Mouse (Mus musculus): ENCODE measurements around the gene Rnf39. TPM values are rescaled to one million over a fixed set of nuclear protein-coding genes. Genes with fewer than 3 reads are reported as not detected.

Gene Rnf39
- polyA plus RNA-seq, 1 experiment = 0.07 TPM

GRCm38 (mm10) chr17:36950981-36951947 is 8.5 kb downstream of the Rnf39 start, which contains the start of gene Ppp1r11:
TSS of gene Ppp1r11 (minus strand) at chr17:36951741.
- peak within 1 kb of the TSS; percentile 79 for H3K4me2 ChIP-seq (ENCODE audit: low read depth)
- no peaks in the 10 kb centered on the region for H3K27me3 ChIP-seq (ENCODE audit: control insufficient read depth, insufficient read depth, insufficient read length)
- H3K4me3 ChIP-seq = peak within 1 kb of the TSS; percentile 59
- peaks cover 10% of the 10 kb centered on the region for H3K36me3 ChIP-seq (ENCODE audit: control insufficient read depth, insufficient read depth)
- H3ac ChIP-seq (ENCODE audit: control insufficient read depth, insufficient read length) = no peak within 1 kb of the TSS
- TF ChIP-seq USF1 (IDR thresholded peaks at IDR 0.05; ENCODE audit: low read depth) = no peak
- no peak for TF ChIP-seq CEBPB (IDR thresholded peaks at IDR 0.05; ENCODE audit: insufficient read depth, poor library complexity, severe bottlenecking)
- TF ChIP-seq TCF3 (IDR thresholded peaks at IDR 0.05; ENCODE audit: insufficient read length, low read depth) = no peak
- no peak for TF ChIP-seq REST (IDR thresholded peaks at IDR 0.05; ENCODE audit: insufficient read depth, insufficient read length)
- peak in 1 of 3 experiments; percentile 29 for TF ChIP-seq MYOG (IDR thresholded peaks at IDR 0.05; ENCODE audit: control insufficient read depth in 1 of 3, insufficient read depth in 1 of 3, insufficient read length in 2 of 3, low read depth in 2 of 3)
- peak; percentile 48 for TF ChIP-seq POLR2AphosphoS2 (IDR thresholded peaks at IDR 0.05; ENCODE audit: insufficient read length, low read depth)
- peak in 1 of 3 experiments; percentile 20 for TF ChIP-seq MYOD1 (IDR thresholded peaks at IDR 0.05; ENCODE audit: control insufficient read depth in 1 of 3, insufficient read length in 2 of 3, low read depth in 2 of 3)
- no peak for TF ChIP-seq TCF12 (IDR thresholded peaks at IDR 0.05; ENCODE audit: insufficient read depth, poor library complexity, severe bottlenecking)
- TF ChIP-seq E2F4 (IDR thresholded peaks at IDR 0.05; ENCODE audit: insufficient read depth) = no peak
- peak; percentile 55 for TF ChIP-seq POLR2A (IDR thresholded peaks at IDR 0.05; ENCODE audit: insufficient read length, low read depth)
- TF ChIP-seq SRF (IDR thresholded peaks at IDR 0.05; ENCODE audit: control insufficient read depth, insufficient read length, low read depth) = no peak
- TF ChIP-seq MAX (IDR thresholded peaks at IDR 0.05; ENCODE audit: low read depth) = no peak
- H3K79me2 ChIP-seq (ENCODE audit: control insufficient read depth, insufficient read depth) = peaks cover 11% of the 10 kb centered on the region

GRCm38 (mm10) chr17:36952631-36953030 is 9.9 kb downstream of the Rnf39 start:
- H3K27me3 ChIP-seq (ENCODE audit: control insufficient read depth, insufficient read depth, insufficient read length) = no peaks in the 10 kb centered on the region
- TF ChIP-seq POLR2AphosphoS2 (IDR thresholded peaks at IDR 0.05; ENCODE audit: insufficient read length, low read depth) = no peak
- no peak for TF ChIP-seq CEBPB (IDR thresholded peaks at IDR 0.05; ENCODE audit: insufficient read depth, poor library complexity, severe bottlenecking)
- no peak for TF ChIP-seq MYOD1 (IDR thresholded peaks at IDR 0.05; ENCODE audit: control insufficient read depth in 1 of 3, insufficient read length in 2 of 3, low read depth in 2 of 3)
- TF ChIP-seq MAX (IDR thresholded peaks at IDR 0.05; ENCODE audit: low read depth) = no peak
- TF ChIP-seq TCF12 (IDR thresholded peaks at IDR 0.05; ENCODE audit: insufficient read depth, poor library complexity, severe bottlenecking) = no peak
- TF ChIP-seq SRF (IDR thresholded peaks at IDR 0.05; ENCODE audit: control insufficient read depth, insufficient read length, low read depth) = no peak
- TF ChIP-seq E2F4 (IDR thresholded peaks at IDR 0.05; ENCODE audit: insufficient read depth) = no peak
- TF ChIP-seq USF1 (IDR thresholded peaks at IDR 0.05; ENCODE audit: low read depth) = no peak
- no peak for TF ChIP-seq POLR2A (IDR thresholded peaks at IDR 0.05; ENCODE audit: insufficient read length, low read depth)
- no peak for TF ChIP-seq TCF3 (IDR thresholded peaks at IDR 0.05; ENCODE audit: insufficient read length, low read depth)
- TF ChIP-seq MYOG (IDR thresholded peaks at IDR 0.05; ENCODE audit: control insufficient read depth in 1 of 3, insufficient read depth in 1 of 3, insufficient read length in 2 of 3, low read depth in 2 of 3) = no peak
- TF ChIP-seq REST (IDR thresholded peaks at IDR 0.05; ENCODE audit: insufficient read depth, insufficient read length) = no peak
- H3K36me3 ChIP-seq (ENCODE audit: control insufficient read depth, insufficient read depth) = peaks cover 17% of the 10 kb centered on the region
- H3K4me3 ChIP-seq = no peak overlapping the region
- H3ac ChIP-seq (ENCODE audit: control insufficient read depth, insufficient read length) = no peak overlapping the region
- H3K4me2 ChIP-seq (ENCODE audit: low read depth) = no peak overlapping the region
- H3K79me2 ChIP-seq (ENCODE audit: control insufficient read depth, insufficient read depth) = peaks cover 24% of the 10 kb centered on the region

- no peak overlapping the region for H3K4me3 ChIP-seq
- TF ChIP-seq MAX (IDR thresholded peaks at IDR 0.05; ENCODE audit: low read depth) = no peak
- TF ChIP-seq POLR2AphosphoS2 (IDR thresholded peaks at IDR 0.05; ENCODE audit: insufficient read length, low read depth) = no peak
- TF ChIP-seq E2F4 (IDR thresholded peaks at IDR 0.05; ENCODE audit: insufficient read depth) = no peak
- no peak for TF ChIP-seq MYOD1 (IDR thresholded peaks at IDR 0.05; ENCODE audit: control insufficient read depth in 1 of 3, insufficient read length in 2 of 3, low read depth in 2 of 3)
- TF ChIP-seq USF1 (IDR thresholded peaks at IDR 0.05; ENCODE audit: low read depth) = no peak
- TF ChIP-seq POLR2A (IDR thresholded peaks at IDR 0.05; ENCODE audit: insufficient read length, low read depth) = no peak
- TF ChIP-seq MYOG (IDR thresholded peaks at IDR 0.05; ENCODE audit: control insufficient read depth in 1 of 3, insufficient read depth in 1 of 3, insufficient read length in 2 of 3, low read depth in 2 of 3) = no peak
- no peak for TF ChIP-seq SRF (IDR thresholded peaks at IDR 0.05; ENCODE audit: control insufficient read depth, insufficient read length, low read depth)
- no peak for TF ChIP-seq TCF3 (IDR thresholded peaks at IDR 0.05; ENCODE audit: insufficient read length, low read depth)
- TF ChIP-seq TCF12 (IDR thresholded peaks at IDR 0.05; ENCODE audit: insufficient read depth, poor library complexity, severe bottlenecking) = no peak
- H3K4me2 ChIP-seq (ENCODE audit: low read depth) = no peak overlapping the region
- H3K36me3 ChIP-seq (ENCODE audit: control insufficient read depth, insufficient read depth) = peaks cover 17% of the 10 kb centered on the region
- H3K79me2 ChIP-seq (ENCODE audit: control insufficient read depth, insufficient read depth) = peaks cover 28% of the 10 kb centered on the region
- no peaks in the 10 kb centered on the region for H3K27me3 ChIP-seq (ENCODE audit: control insufficient read depth, insufficient read depth, insufficient read length)
- no peak overlapping the region for H3ac ChIP-seq (ENCODE audit: control insufficient read depth, insufficient read length)
Measured at GRCm38 (mm10) chr17:36953062-36953461, 10.3 kb downstream of the Rnf39 start.

GRCm38 (mm10) chr17:36957999-36958743 is 15.5 kb downstream of the Rnf39 start, which contains the start of the genes Znrd1 and Znrd1as:
TSS of gene Znrd1 (minus strand) at chr17:36958559.
TSS of gene Znrd1as (plus strand) at chr17:36958592.
- H3K79me2 ChIP-seq (ENCODE audit: control insufficient read depth, insufficient read depth) = peaks cover 21% of the 10 kb centered on the region
- peak within 1 kb of the TSS; percentile 95 for H3K4me2 ChIP-seq (ENCODE audit: low read depth)
- TF ChIP-seq MYOD1 (IDR thresholded peaks at IDR 0.05; ENCODE audit: control insufficient read depth in 1 of 3, insufficient read length in 2 of 3, low read depth in 2 of 3) = peak in 1 of 3 experiments; percentile 5
- peak in 2 of 3 experiments; percentile 32 to 74 for TF ChIP-seq MYOG (IDR thresholded peaks at IDR 0.05; ENCODE audit: control insufficient read depth in 1 of 3, insufficient read depth in 1 of 3, insufficient read length in 2 of 3, low read depth in 2 of 3)
- no peak for TF ChIP-seq REST (IDR thresholded peaks at IDR 0.05; ENCODE audit: insufficient read depth, insufficient read length)
- TF ChIP-seq TCF12 (IDR thresholded peaks at IDR 0.05; ENCODE audit: insufficient read depth, poor library complexity, severe bottlenecking) = no peak
- TF ChIP-seq POLR2AphosphoS2 (IDR thresholded peaks at IDR 0.05; ENCODE audit: insufficient read length, low read depth) = peak; percentile 82
- TF ChIP-seq POLR2A (IDR thresholded peaks at IDR 0.05; ENCODE audit: insufficient read length, low read depth) = peak; percentile 76
- peak; percentile 39 for TF ChIP-seq E2F4 (IDR thresholded peaks at IDR 0.05; ENCODE audit: insufficient read depth)
- TF ChIP-seq USF1 (IDR thresholded peaks at IDR 0.05; ENCODE audit: low read depth) = no peak
- H3K4me3 ChIP-seq = peak within 1 kb of the TSS; percentile 93
- peaks cover 17% of the 10 kb centered on the region for H3K36me3 ChIP-seq (ENCODE audit: control insufficient read depth, insufficient read depth)
- no peaks in the 10 kb centered on the region for H3K27me3 ChIP-seq (ENCODE audit: control insufficient read depth, insufficient read depth, insufficient read length)
- H3ac ChIP-seq (ENCODE audit: control insufficient read depth, insufficient read length) = peak within 1 kb of the TSS; percentile 8

Data from myocyte (in vitro differentiated cells).